ENCODE assay signal across 14 mouse cellular contexts in genomic region chr9:61520136-61520535, GRCm38 (mm10).
DNase-seq lines count a peak whose midpoint lies in the region; TF ChIP-seq lines count a peak whose summit lies in the region.
"Had no signal": no experiment of that assay in that cellular context is flagged by ENCODE, and none has a peak within 500 bp of the region (broad histone marks: within the 10 kb centered on the region; RNA-seq: fewer than 3 reads in every experiment).

No protein-coding gene starts in this region.

- no peak for TF ChIP-seq CTCF in brain, embryonic 14.5 days (IDR thresholded peaks at IDR 0.05; ENCODE audit: borderline replicate concordance, extremely low read depth, insufficient read depth, insufficient read length)

- no peak for TF ChIP-seq POLR2A in brain, embryonic 14.5 days (IDR thresholded peaks at IDR 0.05; ENCODE audit: borderline replicate concordance, extremely low read depth, insufficient read depth, insufficient read length, poor library complexity, severe bottlenecking)

- peak; percentile 54 for DNase-seq in brain, embryonic 14.5 days (ENCODE audit: low read depth)
- no peak for DNase-seq in spleen, adult 12 weeks (ENCODE audit: low spot score)
- DNase-seq: adrenal gland, adult 2 months; adrenal gland, adult 8-10 months; adrenal gland, postnatal 10 days; adrenal gland, postnatal 14 days; adrenal gland, postnatal 25 days; adrenal gland, postnatal 36 days; B cell, adult 2 months; cerebellum, adult 11 months; cerebellum, adult 11-12 months; cerebellum, adult 18-20 months; cerebellum, adult 2 months; cerebellum, adult 8-10 months had no signal
